Mouse (Mus musculus): ENCODE results near the gene Grm5.

DNA sequence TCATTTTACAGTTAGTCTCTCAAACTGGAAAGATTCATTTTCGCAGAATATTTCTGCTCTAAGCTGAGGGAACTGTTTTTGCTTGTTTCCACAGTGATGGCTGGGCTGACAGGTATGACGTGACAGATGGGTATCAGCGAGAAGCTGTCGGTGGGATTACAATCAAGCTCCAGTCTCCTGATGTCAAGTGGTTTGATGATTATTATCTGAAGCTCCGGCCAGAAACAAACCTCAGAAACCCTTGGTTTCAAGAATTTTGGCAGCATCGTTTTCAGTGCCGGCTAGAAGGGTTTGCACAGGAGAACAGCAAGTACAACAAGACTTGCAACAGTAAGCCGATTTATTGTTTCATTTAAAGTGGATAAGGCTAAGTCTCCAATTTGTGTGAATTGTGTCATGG is 391.1 kb downstream of the Grm5 start:
- no peak for TF ChIP-seq POLR2A (IDR thresholded peaks at IDR 0.05; ENCODE audit: low read depth, low read length)
- TF ChIP-seq CTCF (IDR thresholded peaks at IDR 0.05; ENCODE audit: borderline replicate concordance, insufficient read depth, low read length), result no peak

Measured in embryonic fibroblast, embryonic 13.5 days (primary cell).